Mouse (Mus musculus) liver, adult 2 months (tissue): ENCODE measurements around the gene 4931406P16Rik. TPM values are rescaled to one million over a fixed set of nuclear protein-coding genes. Genes with fewer than 3 reads are reported as not detected.

Experiments
- DNase-seq: peaks from one replicate; pipeline ENCODE4 v3.0.0-alpha.2; 2011; ENCODE audit warnings: low read depth, low spot score; ENCODE audit errors: extremely low read depth
- H3K27ac ChIP-seq: fragments of 200-500 bp; replicated peaks from 2 replicates; pipeline ENCODE4 v1.5.1; 2012; ENCODE audit warnings: low read depth, mild to moderate bottlenecking, control low read depth, inconsistent platforms, low read length; ENCODE audit not compliant: insufficient read depth
- H3K27me3 ChIP-seq: fragments of 200-500 bp; 2 replicates; pipeline ENCODE4 v1.6.1; 2012; ENCODE audit warnings: mild to moderate bottlenecking, moderate library complexity, low read length, inconsistent platforms; ENCODE audit not compliant: control insufficient read depth, insufficient read depth
- H3K36me3 ChIP-seq: fragments of 200-500 bp; 2 replicates; pipeline ENCODE4 v1.6.1; 2012; ENCODE audit warnings: low read length, inconsistent platforms; ENCODE audit not compliant: control insufficient read depth, insufficient read depth
- H3K4me1 ChIP-seq: fragments of 200-500 bp; 2 replicates; pipeline ENCODE4 v1.6.1; 2011; ENCODE audit warnings: low read length; ENCODE audit not compliant: control insufficient read depth, insufficient read depth
- H3K4me3 ChIP-seq: fragments of 200-500 bp; 2 replicates; pipeline ENCODE4 v1.5.1; 2011; ENCODE audit warnings: low read depth, mild to moderate bottlenecking, control low read depth, low read length, moderate library complexity; ENCODE audit not compliant: insufficient read depth
- H3K79me2 ChIP-seq: fragments of 200-500 bp; 2 replicates; pipeline ENCODE4 v1.6.1; 2012; ENCODE audit warnings: inconsistent platforms, mild to moderate bottlenecking, low read length, moderate library complexity; ENCODE audit not compliant: control insufficient read depth, insufficient read depth
- H3K9ac ChIP-seq: fragments of 200-500 bp; 2 replicates; pipeline ENCODE4 v1.6.1; 2012; ENCODE audit warnings: low read depth, mild to moderate bottlenecking, control low read depth, inconsistent platforms, low read length
- CTCF ChIP-seq: fragments of 200-500 bp; IDR thresholded peaks from 2 replicates; pipeline ENCODE4 v1.5.1; 2011; ENCODE audit warnings: low read depth, low read length, control low read depth
- POLR2A ChIP-seq: fragments of 200-500 bp; IDR thresholded peaks from 2 replicates; pipeline ENCODE4 v1.6.1; 2011; ENCODE audit warnings: low read length, control low read depth; ENCODE audit not compliant: insufficient read depth; ENCODE audit errors: extremely low read depth
- WGBS: fragments of 180-500 bp; shearing (Covaris S2); methylation state at CpG from one replicate; pipeline ENCODE4 v1.1.7; 2018; 5-methylcytosine and 5-hydroxymethylcytosine counted together
- polyA plus RNA-seq: library from polyadenylated mRNA; depleted of rRNA; stranded (reverse); fragments of >200 nt; gene quantifications from 2 replicates; pipeline ENCODE4 v1.2.3, GENCODE M21; 2012
- total RNA-seq: library from RNA; depleted of rRNA; stranded (reverse); fragments of >200 nt; gene quantifications from 2 replicates; pipeline ENCODE4 v1.2.3, GENCODE M21; 2014

Gene 4931406P16Rik
- total and polyA plus RNA-seq, 2 experiments, result 10.1 to 11.7 TPM

DNA sequence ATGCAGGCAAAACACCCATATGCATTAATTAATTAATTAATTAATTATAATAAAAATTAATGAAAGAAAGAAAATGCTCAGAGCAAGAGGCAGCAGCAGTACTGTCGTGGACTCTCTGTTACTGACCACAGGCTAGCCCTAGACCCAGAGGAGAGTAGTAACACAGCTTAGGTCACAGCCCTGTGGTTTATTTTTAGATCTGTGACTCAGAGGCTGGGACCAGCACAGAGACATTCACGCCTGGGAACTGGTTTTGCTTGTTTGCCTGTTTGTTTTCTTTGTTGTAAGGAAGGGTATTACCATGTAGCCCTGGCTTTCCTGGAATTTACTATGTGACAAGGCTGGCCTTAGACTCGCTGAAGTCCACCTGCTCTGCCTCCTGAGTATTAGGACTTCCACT, 14.1 kb upstream of the 4931406P16Rik start:
- H3K4me3 ChIP-seq, result no peak overlapping the region
- H3K9ac ChIP-seq, result no peak overlapping the region
- 51% methylated on average over 3 of the region's 3 CpGs for WGBS
- no peak for TF ChIP-seq POLR2A
- no peak for TF ChIP-seq CTCF
- H3K4me1 ChIP-seq, result no peaks in the 10 kb centered on the region
- DNase-seq, result no peak
- H3K27ac ChIP-seq, result no peak overlapping the region
- no peaks in the 10 kb centered on the region for H3K36me3 ChIP-seq
- H3K27me3 ChIP-seq, result no peaks in the 10 kb centered on the region
- no peaks in the 10 kb centered on the region for H3K79me2 ChIP-seq

DNA sequence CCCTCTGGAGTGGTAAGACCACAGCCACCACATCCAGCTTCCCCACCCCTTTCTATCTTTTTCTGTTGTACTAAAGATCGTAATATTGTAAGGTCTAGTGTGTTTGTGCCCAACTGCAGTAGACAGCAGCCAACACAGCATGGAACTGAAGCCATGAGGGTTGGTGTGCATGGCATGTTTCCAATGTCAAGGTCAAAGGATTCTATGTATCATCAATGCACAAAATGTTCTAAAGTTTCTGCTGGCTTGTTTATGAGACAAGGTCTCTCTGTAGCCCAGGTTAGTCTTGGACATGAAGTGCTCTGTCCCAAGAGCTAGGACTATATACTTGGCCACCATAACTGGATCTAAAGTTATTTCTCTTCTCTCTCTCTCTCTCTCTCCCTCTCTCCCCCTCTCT, 11.5 kb upstream of the 4931406P16Rik start:
- WGBS, result 33% methylated on average over 1 of the region's 1 CpGs
- DNase-seq, result peak; percentile 52
- H3K9ac ChIP-seq, result no peak overlapping the region
- no peaks in the 10 kb centered on the region for H3K36me3 ChIP-seq
- TF ChIP-seq POLR2A (no peak), CTCF (no peak)
- H3K4me3 ChIP-seq, result no peak overlapping the region
- no peaks in the 10 kb centered on the region for H3K79me2 ChIP-seq
- no peaks in the 10 kb centered on the region for H3K4me1 ChIP-seq
- H3K27me3 ChIP-seq, result no peaks in the 10 kb centered on the region
- no peak overlapping the region for H3K27ac ChIP-seq

DNA sequence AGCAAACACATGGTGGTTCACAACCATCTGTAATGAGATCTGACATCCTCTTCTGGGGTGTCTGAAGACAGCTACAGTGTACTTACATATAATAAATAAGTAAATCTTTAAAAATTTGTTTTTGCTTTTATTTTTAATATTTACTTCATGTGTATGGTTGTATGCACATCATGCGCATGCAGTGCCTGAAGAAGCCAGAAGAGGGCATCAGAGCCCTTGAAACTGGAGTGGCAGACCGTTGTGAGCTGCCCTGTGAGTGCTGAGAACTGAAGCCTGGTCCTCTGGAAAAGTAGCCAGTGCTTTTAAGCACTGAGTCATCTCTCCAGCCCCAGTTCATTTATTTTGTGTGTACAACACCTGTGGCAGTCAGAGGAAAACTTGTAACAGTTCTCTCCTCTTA, 10.7 kb upstream of the 4931406P16Rik start:
- Histone ChIP-seq H3K4me1 (no peaks in the 10 kb centered on the region), H3K27ac (no peak overlapping the region), H3K9ac (no peak overlapping the region), H3K4me3 (no peak overlapping the region), H3K79me2 (no peaks in the 10 kb centered on the region), H3K36me3 (no peaks in the 10 kb centered on the region), H3K27me3 (no peaks in the 10 kb centered on the region)
- WGBS, result 95% methylated on average over 2 of the region's 2 CpGs
- TF ChIP-seq POLR2A, result no peak
- 0 out of 2 replicates have a peak, but pooled peaks have one; percentile 9 for TF ChIP-seq CTCF
- no peak for DNase-seq

DNA sequence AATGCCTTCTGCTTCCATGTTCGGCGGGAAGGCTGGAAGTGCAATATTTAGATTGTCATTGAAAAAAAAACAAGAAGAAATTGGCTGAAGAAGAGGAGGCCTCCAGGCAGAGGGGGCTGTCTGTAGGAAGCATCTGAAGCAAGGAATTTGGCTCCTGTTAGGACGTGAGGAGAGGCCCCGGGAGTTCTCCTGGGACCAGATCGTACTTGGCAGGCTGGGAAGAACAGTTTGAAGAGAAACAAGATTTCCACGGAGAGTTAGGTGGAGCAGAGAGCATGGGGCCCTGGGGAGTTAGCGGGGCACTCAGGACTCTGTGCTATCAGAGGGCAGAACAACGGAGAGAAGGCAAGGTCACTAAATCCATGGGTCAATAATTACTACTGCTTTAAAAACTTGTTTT, 10.0 kb upstream of the 4931406P16Rik start:
- H3K4me3 ChIP-seq, result no peak overlapping the region
- no peak overlapping the region for H3K9ac ChIP-seq
- no peak for DNase-seq
- 79% methylated on average over 8 of the region's 8 CpGs for WGBS
- H3K27ac ChIP-seq, result no peak overlapping the region
- H3K27me3 ChIP-seq, result no peaks in the 10 kb centered on the region
- H3K4me1 ChIP-seq, result no peaks in the 10 kb centered on the region
- TF ChIP-seq CTCF, result no peak
- TF ChIP-seq POLR2A, result no peak
- no peaks in the 10 kb centered on the region for H3K79me2 ChIP-seq
- no peaks in the 10 kb centered on the region for H3K36me3 ChIP-seq

DNA sequence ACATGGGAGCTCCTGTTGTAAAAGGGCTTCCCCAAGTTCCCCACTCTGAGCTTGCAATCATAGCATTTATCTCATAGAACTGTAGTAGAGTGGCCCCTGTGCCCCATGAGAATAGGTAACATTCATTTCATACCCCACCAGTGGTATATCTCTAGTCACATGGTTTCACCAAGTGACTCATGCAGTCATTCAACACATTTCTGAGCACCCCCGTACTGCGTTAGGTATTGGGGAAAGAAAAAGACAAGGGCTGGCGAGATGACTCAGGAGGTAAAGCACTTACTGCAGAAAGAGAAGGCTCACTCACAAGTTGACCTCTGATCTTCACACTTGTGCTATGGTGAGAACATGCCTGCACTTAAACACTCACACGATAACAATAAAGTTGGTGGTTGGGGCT, 8.6 kb upstream of the 4931406P16Rik start:
- 92% methylated on average over 4 of the region's 4 CpGs for WGBS
- Histone ChIP-seq H3K4me3 (no peak overlapping the region), H3K9ac (no peak overlapping the region), H3K27me3 (no peaks in the 10 kb centered on the region), H3K27ac (no peak overlapping the region), H3K4me1 (no peaks in the 10 kb centered on the region), H3K79me2 (no peaks in the 10 kb centered on the region), H3K36me3 (no peaks in the 10 kb centered on the region)
- TF ChIP-seq CTCF (no peak), POLR2A (no peak)
- no peak for DNase-seq

DNA sequence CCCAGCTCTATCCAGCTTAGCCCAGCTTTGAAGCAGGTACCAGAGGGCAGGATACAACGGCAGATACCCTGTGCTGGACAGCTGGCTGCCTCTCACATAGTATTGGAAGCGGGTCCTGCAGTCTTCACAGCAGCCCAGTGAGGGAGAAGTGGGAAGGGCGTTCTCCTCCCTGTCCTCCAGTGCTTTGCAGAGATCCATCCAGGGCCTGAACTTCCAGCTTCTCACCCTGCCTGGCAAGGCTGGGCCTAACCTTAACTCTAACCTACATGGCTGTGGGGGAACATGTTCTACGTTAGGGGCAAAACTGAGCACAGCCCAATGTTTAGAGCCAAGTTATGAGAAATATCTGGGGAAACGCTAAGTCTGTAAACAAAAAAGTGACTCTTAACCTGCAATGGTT, 7.8 kb upstream of the 4931406P16Rik start:
- H3K9ac ChIP-seq, result no peak overlapping the region
- no peak for DNase-seq
- H3K79me2 ChIP-seq, result no peaks in the 10 kb centered on the region
- H3K4me3 ChIP-seq, result no peak overlapping the region
- H3K36me3 ChIP-seq, result no peaks in the 10 kb centered on the region
- no peak for TF ChIP-seq POLR2A
- TF ChIP-seq CTCF, result no peak
- no peak overlapping the region for H3K27ac ChIP-seq
- H3K27me3 ChIP-seq, result no peaks in the 10 kb centered on the region
- 81% methylated on average over 5 of the region's 5 CpGs for WGBS
- H3K4me1 ChIP-seq, result no peaks in the 10 kb centered on the region
